Mouse (Mus musculus): ENCODE data around the gene Rpl7l1.
"Not testable (repeated sequence)": the region's sequence is repeated elsewhere in the genome, so short reads cannot be mapped to it uniquely, and the experiment has no call there.

Gene Rpl7l1

DNA sequence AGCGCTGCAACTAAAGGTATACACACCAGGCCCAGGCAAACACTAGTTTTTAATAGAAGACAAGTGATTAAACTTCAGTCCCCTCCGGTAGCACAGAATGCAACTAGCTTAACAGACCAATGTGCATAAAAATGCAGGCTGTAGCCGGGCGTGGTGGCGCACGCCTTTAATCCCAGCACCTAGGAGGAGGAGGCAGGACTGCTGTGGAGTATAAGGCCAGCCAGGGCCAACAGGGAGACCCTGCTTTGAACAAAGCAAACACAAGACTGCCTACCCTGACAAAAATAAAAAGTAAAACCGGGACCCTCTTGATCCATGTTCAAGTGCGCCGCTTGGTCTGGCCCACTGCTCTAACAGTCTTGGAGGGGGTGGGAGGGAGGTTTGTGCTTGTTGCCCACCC lies 7.4 kb downstream of the Rpl7l1 start:
- no peak for DNase-seq (ENCODE audit: low spot score)

DNA sequence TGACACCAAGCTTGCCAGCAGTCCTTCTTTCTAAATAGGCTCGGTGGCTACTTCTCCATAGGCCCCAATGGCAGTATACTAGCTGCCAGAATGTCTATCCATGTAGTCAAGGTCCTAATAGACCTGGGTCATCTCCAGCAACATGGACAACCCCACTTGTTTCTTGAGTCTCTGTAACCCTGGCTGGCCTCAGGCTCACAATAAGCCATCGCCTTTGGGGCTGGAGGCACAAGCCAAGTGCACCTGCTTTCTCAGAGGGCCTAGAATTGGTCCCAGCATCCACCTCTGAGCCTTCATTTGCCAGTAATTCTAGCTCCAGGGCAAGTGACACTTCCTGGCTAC lies 8.4 kb downstream of the Rpl7l1 start:
- DNase-seq (ENCODE audit: low spot score): no peak

DNA sequence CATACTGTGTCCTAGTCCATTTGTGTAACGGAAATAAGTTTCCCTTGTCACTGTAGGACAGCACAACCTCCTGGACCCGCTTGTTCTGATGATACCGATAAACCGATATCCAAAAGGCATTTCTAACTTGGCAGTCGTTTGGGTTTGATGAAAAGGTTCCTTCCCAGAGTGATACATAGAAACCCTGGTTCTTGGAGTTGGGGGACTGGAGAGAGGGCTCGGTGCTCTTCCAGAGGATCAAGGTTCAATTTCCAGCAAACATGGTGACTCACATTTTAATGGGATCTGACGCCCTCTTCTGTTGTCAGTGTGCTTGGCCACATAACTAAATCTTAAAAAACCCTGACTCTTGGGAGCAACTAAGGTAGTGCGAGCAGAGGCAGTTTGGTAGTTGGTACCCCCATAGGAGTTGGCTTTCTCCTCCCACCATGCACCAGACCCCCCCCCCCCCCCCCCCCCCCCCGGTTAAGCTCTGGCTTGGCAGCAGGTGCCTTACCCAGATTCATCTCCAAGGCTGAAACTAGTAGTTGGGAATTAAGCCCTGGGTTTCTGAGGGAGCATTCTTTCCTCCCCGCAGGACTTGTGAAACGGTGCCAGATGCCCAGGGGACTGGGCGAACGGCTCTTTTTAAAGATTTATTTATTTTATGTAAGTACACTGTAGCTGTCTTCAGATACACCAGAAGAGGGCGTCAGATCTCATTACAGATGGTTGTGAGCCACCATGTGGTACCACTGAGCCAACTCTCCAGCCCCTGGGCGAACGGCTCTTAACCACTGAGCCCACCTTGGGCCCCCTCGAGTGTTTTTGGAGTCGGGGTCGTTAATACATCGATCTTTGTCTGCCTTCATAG lies 9.0 kb downstream of the Rpl7l1 start:
- peak; percentile 64 for DNase-seq (ENCODE audit: low spot score)

DNA sequence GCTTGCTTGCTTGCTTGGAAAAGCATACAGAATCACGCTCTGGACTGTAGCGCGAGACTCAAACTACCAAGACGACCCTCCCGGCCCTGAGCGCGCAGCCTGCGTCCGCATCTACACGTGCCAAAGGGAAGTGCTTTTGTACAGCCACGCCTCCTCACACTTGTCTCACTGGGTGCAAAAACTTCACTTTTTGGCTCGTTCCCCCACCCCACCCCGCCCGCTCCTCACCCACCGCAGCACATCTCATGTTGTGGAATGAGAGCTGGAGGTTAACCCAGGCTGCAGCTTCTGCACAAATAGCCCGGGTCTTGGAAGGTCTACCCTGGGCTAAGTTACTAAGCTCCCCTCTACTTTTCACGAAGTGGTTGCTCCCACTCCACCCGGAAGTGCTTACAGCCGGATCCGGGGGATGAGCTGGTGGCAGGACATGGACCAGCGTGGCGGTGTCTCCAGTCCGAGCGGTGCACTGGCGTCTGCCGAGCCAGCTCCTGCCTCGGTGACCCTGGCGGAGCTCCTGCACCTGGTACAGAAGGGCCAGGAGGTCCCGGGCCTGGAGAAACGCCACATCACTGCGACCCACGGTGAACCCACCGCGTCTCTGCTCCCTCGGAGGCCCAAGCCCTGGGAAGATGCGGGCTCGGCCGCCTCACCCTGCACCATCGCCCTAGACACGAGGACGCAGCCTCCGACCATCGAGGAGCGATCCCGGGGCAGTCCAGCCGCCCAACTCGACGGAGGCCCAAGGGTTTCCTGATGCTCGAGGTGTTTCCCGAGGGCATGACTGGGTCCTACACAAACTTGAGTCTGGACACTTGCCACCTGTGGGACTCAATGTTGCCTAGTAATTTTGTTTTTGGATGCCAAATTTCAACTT lies 9.8 kb downstream of the Rpl7l1 start, which contains the start of gene 2310039H08Rik:
Gene 2310039H08Rik, plus strand, starts transcription at position 232 of the 874 bp plus-strand sequence.
- DNase-seq (ENCODE audit: low spot score): peak; percentile 96

DNA sequence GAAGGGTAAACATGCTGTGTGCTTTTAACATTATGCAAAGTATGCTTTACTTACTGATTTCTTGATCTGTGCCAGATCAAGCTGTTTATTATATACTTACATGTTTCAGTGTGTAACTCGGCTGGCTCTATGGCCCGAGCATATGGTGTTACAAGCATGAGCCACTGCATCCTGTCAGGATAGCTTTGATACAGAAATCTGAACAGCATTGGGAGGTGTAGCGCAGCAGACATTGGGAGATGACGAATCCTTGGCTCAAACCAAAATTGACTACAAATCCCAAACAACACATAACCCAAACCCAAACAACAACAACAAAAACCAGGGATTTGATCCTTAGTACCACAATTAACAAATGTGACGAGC lies 10.5 kb downstream of the Rpl7l1 start:
- DNase-seq (ENCODE audit: low spot score): no peak

DNA sequence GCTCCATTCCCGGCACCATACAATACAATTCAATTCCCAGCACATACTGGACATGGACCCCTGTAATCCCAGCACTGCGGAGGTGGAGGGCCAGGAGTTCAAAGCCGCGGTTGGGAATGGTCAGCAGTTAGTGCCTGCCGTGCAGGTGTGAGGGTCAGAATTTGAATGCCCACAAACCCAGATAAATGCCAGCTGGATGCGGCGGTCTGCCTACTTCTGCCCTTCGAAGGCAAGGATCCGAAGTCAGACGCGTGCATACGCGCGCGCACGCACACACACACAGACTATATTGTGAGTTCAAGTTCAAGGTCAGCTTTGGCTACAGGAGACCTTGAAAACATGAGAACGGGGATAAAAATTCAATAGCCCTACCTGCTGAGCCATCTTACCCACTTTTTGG lies 10.9 kb downstream of the Rpl7l1 start:
- DNase-seq (ENCODE audit: low spot score): no peak

DNA sequence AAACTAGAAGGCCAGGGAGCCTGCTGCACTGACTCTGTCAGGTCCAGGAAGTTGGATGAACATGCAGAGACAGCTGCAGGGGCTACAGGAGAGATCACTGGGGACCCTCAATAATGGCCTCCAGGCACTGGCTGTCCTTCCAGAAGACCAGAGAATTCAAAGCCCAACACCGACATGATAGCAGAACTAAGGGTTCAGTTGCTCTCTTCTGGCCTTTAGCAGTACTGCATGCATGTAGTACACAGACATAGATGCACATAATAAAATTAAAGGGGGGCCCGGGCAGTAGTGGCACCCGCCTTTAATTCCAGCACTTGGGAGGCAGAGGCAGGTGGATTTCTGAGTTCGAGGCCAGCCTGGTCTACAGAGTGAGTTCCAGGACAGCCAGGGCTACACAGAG lies 11.4 kb downstream of the Rpl7l1 start:
- no peak for DNase-seq (ENCODE audit: low spot score)

DNA sequence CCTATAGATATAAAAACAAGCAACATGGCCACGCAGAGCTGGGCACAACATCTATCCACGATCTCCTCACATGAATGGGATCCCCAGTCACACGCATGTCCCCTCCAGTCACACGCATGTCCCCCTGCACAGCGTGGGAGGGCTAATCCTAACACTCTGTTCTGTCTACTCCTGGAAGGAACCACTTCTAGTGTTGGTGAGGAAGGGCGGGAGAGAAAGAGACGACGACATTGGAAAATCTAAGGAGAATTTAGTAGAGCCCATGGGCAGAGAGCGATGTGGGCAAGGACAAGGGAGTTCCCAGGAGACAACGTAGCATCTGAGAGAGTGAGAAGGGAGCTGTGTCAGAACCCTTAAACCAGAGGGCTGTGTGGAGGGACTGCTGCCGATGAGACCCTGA lies 11.9 kb downstream of the Rpl7l1 start:
- DNase-seq (ENCODE audit: low spot score): no peak

DNA sequence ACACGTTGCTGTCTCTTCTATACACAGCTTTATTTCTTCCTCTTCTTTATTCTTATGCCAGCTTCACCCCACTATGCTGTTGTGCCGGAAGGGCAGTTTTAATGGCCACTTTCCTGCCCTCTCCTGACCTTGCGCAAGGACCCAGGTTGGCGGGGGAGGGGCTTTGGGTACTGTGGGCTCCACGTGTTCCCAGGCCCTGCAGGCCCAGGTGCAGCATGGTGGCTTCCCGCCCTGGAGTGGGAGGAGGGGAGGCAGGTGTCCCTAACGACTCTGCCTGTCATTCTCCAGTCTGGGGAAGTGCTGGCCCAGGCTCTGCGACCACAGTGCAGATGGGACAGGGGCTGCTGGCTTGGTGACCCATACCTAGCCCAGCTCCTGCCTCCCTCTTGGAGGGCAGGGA lies 14.6 kb downstream of the Rpl7l1 start:
- DNase-seq (ENCODE audit: low spot score): no peak

DNA sequence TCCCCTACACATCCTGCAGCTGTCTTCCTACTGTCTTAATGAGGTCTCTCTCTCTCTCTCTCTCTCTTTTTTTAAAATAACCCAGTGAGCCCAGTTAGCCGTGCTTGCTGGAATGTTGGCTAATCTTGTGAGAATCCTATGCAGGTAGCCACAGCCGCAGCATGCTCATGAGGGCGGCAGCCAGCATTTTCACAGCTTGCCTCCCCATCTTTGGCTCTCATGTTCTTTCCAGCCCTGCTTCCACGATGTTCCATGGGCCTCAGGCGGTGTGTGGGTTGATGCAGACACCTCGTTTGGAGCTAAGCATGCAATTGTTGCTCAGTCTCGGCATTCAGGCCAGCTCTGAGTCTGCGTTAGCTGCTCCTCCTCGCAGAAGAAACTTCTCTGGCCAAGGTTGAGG lies 17.6 kb downstream of the Rpl7l1 start:
- DNase-seq (ENCODE audit: low spot score): not testable (repeated sequence)

DNA sequence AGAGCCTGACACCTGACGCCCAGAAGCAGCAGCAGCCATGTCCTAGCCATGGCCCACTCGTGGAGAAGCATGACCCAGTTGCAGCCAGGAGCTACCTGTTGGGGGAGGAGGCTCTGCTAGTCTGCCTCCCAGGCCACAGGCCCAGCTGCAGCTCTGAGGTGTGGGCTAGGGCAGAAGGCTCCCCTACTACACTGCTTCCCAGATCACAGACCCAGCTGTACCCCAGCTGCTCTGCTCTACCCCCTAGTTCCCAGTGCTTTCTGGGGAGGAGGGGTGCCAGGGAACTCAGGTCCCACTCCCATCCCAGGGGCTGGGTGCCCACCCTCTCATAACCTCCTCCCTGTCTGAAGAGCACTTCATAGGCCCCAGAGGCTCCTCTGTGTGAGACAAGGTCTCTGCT lies 18.9 kb downstream of the Rpl7l1 start, which contains the start of gene Ptcra:
Gene Ptcra, minus strand, starts transcription at position 169 of the 400 bp plus-strand sequence.
- DNase-seq (ENCODE audit: low spot score): no peak

DNA sequence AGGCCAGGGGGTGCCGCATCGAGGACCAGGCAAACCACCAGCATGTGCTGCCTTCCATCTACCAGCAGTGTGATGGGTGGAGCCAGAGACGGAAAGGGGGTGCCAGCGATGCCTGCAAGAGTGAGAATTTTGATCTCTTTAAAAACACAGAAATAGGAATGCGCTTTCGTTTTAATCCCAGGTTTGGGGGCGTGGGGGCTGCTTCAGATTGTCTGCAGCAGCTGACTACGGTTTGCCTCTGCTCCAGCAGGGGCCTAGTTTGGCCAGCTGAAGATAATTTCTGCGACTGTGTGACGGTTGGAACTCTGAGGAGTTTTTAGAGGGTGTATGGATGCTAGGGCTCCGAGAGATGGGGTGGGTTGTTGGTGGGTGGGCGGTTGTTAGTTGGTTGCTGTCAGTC lies 23.7 kb downstream of the Rpl7l1 start:
- DNase-seq (ENCODE audit: low spot score): no peak

DNA sequence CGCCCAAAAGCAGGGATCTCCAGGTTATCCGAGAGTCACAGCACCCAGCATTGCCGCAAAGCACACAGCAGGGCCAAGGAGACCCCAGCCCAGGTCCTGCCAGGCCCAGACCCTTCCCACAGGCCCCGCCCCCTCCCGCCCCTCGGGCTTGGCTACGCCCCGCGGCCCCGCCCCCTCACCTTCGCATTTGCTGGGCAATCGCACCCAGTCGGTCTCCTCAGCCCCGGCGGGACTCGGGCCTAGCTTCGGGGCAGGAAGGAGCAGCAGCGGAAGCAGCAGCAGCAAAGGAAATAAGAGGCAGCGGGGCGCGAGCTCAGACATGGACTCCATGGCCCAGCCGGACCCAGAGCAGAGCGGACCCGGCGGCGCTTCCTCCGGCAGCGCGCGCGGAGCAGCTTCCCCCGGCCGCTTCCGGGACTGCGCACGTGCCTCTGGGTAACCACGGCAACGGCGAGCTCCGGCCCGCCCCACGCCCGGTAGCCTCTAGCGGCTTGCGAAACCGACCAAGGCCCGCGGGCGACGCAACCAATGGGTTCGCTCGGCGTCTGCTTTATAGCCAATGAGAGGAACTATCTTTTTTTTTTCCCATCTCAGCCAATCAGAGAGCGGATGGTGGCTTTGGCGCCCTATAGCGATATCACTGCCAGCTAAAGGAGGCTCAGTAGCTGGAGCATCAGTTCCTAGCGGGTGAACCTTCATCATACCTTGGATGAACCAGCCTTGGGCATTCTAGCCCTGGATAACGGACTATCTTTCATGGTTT lies 30.5 kb downstream of the Rpl7l1 start, which contains the start of gene Cnpy3:
Gene Cnpy3, minus strand, starts transcription at position 421 of the 763 bp plus-strand sequence.
- peak; percentile 99 for DNase-seq (ENCODE audit: low spot score)

DNA sequence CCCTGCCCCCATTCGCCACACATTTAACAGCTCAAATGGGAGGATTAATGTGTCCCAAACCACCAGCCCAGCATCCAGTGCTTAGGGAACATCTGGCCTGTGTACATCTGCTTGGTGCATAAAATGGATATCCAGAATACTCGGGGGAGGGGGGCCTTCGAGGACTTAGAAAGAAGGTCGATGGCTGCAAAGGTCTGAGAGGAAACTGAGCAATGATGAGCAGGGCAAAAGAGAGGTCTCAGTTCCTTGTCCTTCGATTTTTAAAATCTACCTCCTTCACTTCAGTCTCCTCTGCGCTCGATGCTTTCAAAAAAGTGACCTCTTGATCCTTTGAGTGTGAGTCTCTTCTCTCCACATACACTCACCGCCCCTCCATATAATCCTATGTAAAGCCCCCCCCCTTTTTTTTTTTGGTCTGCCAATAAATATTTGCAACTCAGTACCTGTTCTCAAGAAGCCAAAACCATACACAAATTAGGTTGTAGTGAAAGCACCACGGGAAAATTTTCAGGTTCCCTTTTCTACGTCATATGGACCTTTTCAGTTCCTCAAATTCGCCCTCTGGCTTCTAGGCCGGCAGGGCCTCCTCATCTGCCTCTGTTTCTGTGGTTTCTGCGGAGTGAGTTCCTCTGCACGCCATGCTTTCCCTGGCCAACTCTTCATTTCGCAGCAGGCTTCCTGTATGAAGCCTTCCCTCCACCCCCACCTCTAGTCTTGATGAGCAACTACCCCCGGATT lies 31.2 kb downstream of the Rpl7l1 start:
- DNase-seq (ENCODE audit: low spot score): no peak

DNA sequence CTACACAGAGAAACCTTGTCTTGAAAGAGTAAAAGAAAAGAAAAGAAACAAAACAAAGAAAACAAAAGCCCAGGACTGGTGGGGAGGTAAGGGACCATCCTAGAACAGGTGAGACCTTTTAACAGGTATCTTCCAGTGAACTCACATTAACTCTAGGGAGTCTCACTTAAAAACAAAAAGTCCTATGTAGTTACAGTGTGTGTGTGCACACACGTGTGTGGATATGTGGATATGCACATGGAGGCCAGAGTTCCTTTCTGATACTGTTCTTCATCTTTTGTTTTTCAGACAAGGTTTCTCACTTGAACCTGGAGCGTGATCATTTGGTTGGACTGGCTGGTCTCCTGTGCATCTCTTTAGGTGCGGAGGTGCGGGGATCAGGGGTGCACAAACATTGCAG lies 31.9 kb downstream of the Rpl7l1 start:
- no peak for DNase-seq (ENCODE audit: low spot score)

DNA sequence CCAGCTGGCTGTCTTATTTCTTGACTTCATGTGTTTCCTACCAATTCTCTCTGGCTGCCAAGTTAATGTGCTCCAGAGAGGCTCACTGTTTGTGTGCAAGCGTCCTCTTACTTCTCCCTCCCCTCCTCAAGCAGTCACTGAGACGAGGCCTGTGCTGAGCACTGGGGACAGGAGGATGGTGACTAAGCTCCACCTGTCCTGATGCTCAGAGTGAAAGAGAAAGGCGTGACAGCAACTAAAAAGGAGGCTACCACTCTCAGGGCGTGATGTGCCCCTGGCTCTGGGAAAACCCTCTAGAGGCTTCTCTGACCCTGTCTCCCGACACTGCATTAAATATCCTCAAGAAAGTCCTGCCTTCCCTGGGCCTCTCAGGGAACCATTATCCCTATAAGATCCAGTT lies 33.2 kb downstream of the Rpl7l1 start:
- DNase-seq (ENCODE audit: low spot score): no peak

DNA sequence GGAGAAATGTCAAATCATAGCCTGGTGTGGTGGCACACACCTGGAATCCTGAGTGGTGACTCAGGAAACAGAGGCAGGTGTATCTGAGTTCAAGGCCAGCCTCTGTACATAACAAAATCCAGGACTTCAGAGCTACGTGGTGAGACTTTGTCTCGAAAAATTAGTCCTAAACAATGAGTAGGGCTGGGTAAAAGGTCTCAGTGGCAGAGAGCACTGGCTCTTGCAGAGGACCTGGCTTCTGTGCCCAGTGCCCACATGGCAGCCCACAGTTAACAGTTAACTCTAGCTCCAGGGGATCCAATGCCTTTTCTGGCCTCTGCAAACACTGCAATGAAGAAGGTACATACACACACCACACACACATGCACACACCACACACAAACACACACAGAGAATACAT lies 34.7 kb downstream of the Rpl7l1 start:
- DNase-seq (ENCODE audit: low spot score): no peak

DNA sequence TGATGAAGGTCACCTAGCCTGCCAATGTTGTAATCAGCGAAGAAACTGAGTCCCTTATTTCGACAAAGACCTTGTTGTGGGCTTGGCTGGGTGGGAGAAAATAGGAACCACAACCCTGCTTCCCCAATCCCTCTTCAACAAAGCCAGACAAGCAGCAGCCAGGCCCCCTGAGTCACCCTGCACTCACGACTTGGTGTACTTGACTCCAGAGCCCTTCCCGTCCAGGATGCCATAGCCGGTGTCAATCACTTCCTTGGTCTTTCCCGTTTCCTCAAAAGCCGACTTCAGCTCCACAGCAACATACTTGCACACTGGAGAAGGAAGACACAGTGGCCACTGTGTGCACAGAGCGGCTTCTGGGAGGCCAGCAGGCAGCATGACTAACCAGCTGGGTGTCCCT lies 35.2 kb downstream of the Rpl7l1 start:
- DNase-seq (ENCODE audit: low spot score): no peak

DNA sequence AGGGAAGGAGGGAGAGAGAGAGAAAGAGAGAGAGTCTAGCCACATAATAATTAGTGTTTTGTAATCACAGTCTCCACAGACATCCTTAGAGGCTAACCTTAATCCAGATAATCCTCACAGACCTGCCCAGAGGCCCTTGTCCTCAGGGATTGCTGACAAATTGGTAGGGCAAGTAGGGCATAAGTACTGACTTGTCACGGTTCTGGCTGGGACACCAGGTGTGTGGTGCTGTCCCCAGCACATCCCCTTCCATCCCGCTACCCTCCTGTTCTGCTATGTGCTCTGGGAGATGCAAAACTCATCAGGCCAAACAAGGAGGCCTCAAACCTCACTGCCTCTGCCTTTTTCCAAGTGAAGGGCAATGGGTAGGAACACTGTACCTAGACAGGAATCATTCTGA lies 37.0 kb downstream of the Rpl7l1 start:
- no peak for DNase-seq (ENCODE audit: low spot score)

DNA sequence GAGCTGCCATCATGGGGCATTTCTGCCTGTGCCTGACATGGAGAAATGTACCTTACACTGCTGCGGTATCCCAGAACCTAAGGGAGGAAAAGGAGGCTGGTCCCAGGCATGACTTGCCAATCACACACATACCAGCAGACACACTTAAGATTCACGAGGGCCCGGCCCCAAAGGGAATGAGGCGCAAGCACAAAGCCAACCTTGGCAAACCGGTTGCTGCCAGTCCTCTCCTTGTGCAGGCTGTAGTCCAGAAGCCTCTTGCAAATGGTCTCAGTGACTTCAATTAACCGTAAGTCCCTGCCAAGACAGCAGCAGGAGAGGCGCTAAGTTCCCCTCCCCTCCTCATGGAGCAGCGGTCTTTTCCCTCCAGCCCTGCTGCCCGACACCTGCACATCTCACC lies 39.5 kb downstream of the Rpl7l1 start:
- no peak for DNase-seq (ENCODE audit: low spot score)

DNA sequence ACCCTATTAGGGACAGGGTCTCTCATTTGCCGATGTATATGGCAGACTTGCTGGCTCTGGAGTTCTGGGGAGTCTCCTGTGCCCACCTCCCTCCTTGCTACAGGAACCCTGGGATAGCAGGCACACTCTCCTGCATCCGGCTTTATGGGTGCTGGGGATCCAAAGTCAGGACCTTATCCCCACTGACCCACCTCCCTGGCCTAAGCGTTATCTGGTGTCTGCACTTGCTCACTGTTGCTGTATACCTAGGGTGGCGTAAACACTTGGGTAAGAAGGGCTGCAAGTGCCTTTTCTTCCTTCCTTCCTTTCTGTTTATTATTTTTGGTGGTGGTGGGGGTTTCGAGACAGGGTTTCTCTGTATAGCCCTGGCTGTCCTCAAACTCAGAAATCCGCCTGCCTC lies 41.2 kb downstream of the Rpl7l1 start:
- DNase-seq (ENCODE audit: low spot score): no peak

DNA sequence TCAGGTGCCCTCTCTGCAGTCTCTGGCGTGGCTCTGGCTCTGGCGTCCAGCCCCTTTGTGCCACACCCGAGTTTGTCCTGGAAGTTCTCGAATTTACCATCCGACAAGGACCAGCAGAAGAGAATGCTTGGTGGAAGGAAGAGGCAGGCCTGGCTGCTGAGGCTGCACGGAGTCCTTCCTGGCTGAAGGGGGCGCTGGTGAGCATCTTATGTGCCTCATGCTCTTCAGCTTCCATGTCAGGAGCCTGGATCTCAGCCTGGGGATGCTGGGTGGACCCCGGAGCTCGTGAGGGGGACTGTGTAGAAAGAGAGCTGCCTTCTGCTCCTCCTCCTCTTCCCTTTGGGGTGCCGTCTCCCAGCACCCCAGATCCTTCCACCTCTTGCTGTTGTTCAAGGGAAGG lies 46.3 kb downstream of the Rpl7l1 start:
- peak; percentile 62 for DNase-seq (ENCODE audit: low spot score)

Measured in embryo, embryonic 10 days (tissue).